Mouse (Mus musculus): ENCODE results near the gene Btla. TPM values are rescaled to one million over a fixed set of nuclear protein-coding genes. Genes with fewer than 3 reads are reported as not detected.

The Btla gene
- total RNA-seq, 2 experiments from 2014 or later, result 0.30 TPM

- DNase-seq, result peak; percentile 13 to 15
These were observed 35.5 kb downstream of the Btla start for GRCm38 (mm10) chr16:45259663-45260062.

GRCm38 (mm10) chr16:45261321-45261720, 37.2 kb downstream of the Btla start:
- no peak for DNase-seq

GRCm38 (mm10) chr16:45262051-45262450, 37.9 kb downstream of the Btla start:
- DNase-seq, result no peak

- no peak for DNase-seq
These were observed 45.8 kb downstream of the Btla start for GRCm38 (mm10) chr16:45269886-45270285.

- DNase-seq, result peak in 1 of 2 experiments; percentile 9
These were observed 59.0 kb downstream of the Btla start for GRCm38 (mm10) chr16:45283093-45283492.

- no peak for DNase-seq
These were observed 73.7 kb downstream of the Btla start for GRCm38 (mm10) chr16:45297806-45298205.

Other genes starting within 250 kb of the Btla start
- 10 to 100 TPM; 29.7 to 77.4 TPM for gene Ccdc80, start 130.9 kb upstream of the Btla start, total RNA-seq (2021)
- 10 to 100 TPM; 29.6 to 39.0 TPM for gene Slc35a5, start 65.6 kb upstream of the Btla start, total RNA-seq (2021)
- gene Atg3, start 65.5 kb upstream of the Btla start, total RNA-seq (2021), result 10 to 100 TPM; 53.2 to 62.6 TPM
- 10 to 100 TPM; 54.4 to 84.0 TPM for gene Cd200, start 184.7 kb downstream of the Btla start, total RNA-seq (2021)

Measured in adrenal gland, postnatal 36 days (tissue).